Mouse (Mus musculus) midbrain, embryonic 16.5 days (tissue): ENCODE data around the gene Calhm3. TPM values are rescaled to one million over a fixed set of nuclear protein-coding genes. Genes with fewer than 3 reads are reported as not detected.
"Not testable (repeated sequence)": the region's sequence is repeated elsewhere in the genome, so short reads cannot be mapped to it uniquely, and the experiment has no call there.

ENCODE experiments used
- ATAC-seq: fragments of 200-750 bp; cut with Nextera tagmentation; 2 replicates; pipeline ENCODE4 v1.8.0; 2017; ENCODE audit warnings: moderate TSS enrichment
- H3K27ac ChIP-seq: fragments of 300-500 bp; sonication (generic); 2 replicates; pipeline ENCODE4 v1.5.1; 2014; ENCODE audit warnings: mild to moderate bottlenecking, low read length, mixed read lengths
- H3K27me3 ChIP-seq: fragments of 300-500 bp; sonication (generic); 2 replicates; pipeline ENCODE4 v1.6.1; 2014; ENCODE audit warnings: low read depth, low read length, mixed read lengths; ENCODE audit not compliant: control insufficient read depth, insufficient read depth
- H3K36me3 ChIP-seq: fragments of 300-500 bp; sonication (generic); 2 replicates; pipeline ENCODE4 v1.6.1; 2014; ENCODE audit warnings: mild to moderate bottlenecking, low read length, moderate library complexity, mixed read lengths; ENCODE audit not compliant: control insufficient read depth, insufficient read depth
- H3K4me1 ChIP-seq: fragments of 300-500 bp; sonication (generic); 2 replicates; pipeline ENCODE4 v1.6.1; 2014; ENCODE audit warnings: mild to moderate bottlenecking, low read length, mixed read lengths; ENCODE audit not compliant: control insufficient read depth, insufficient read depth
- H3K4me2 ChIP-seq: fragments of 300-500 bp; sonication (generic); 2 replicates; pipeline ENCODE4 v1.6.1; 2014; ENCODE audit warnings: mild to moderate bottlenecking, low read length, mixed read lengths
- H3K4me3 ChIP-seq: fragments of 300-500 bp; sonication (generic); 2 replicates; pipeline ENCODE4 v1.5.1; 2014; ENCODE audit warnings: low read depth, mild to moderate bottlenecking, low read length, moderate library complexity, mixed read lengths
- H3K9ac ChIP-seq: fragments of 300-500 bp; sonication (generic); 2 replicates; pipeline ENCODE4 v1.6.1; 2014; ENCODE audit warnings: low read depth, low read length, mixed read lengths
- H3K9me3 ChIP-seq: fragments of 300-500 bp; sonication (generic); replicated peaks from 2 replicates; pipeline ENCODE4 v1.6.1; 2014; ENCODE audit warnings: mild to moderate bottlenecking, low read length, mixed read lengths; ENCODE audit not compliant: control insufficient read depth, poor library complexity, severe bottlenecking
- WGBS: fragments of 180-500 bp; shearing (Covaris S2); extraction: QIAGEN DNeasy Blood & Tissue Kit; methylation state at CpG from one replicate; pipeline ENCODE4 v1.1.7; 2014; 5-methylcytosine and 5-hydroxymethylcytosine counted together
- polyA plus RNA-seq: library from polyadenylated mRNA; unstranded; fragments of >200 nt; fragmentation: Nextera tagmentation; extraction: Ambion mirVana; gene quantifications from 2 replicates; pipeline ENCODE4 v1.2.1, GENCODE M21; 2015

The Calhm3 gene
- polyA plus RNA-seq, 1 experiment from 2014 or later = not detected

DNA sequence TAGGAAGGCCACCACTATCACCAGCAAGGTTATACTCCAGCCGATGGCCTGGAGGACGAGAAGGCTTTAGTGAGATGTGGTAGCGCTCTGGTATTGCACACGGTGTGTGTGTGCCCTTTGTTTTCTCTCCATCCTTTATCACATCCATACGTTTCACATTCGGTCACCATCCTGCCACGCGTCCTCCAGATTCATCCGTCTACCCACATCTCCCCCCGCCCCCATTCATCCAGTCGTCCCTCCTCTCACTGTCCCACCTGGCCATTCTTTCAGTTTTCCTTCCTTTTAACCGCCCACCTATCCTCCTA lies 5.5 kb downstream of the Calhm3 start:
- peak overlapping the region; percentile 59 for H3K9ac ChIP-seq
- no peak overlapping the region for H3K27ac ChIP-seq
- ATAC-seq = no peak; the same call in 1 of the 2 replicates
- H3K36me3 ChIP-seq = no peaks in the 10 kb centered on the region
- peak overlapping the region; percentile 36 for H3K4me3 ChIP-seq
- no peaks in the 10 kb centered on the region for H3K4me1 ChIP-seq
- H3K9me3 ChIP-seq = no peaks in the 10 kb centered on the region
- no peaks in the 10 kb centered on the region for H3K27me3 ChIP-seq
- WGBS = 62% methylated on average over 12 of the region's 12 CpGs
- H3K4me2 ChIP-seq = peak overlapping the region; percentile 57

- H3K4me2 ChIP-seq = peak overlapping the region; percentile 57
- ATAC-seq = peak; percentile 70
- H3K4me1 ChIP-seq = no peaks in the 10 kb centered on the region
- WGBS = 26% methylated on average over 32 of the region's 32 CpGs
- no peak overlapping the region for H3K27ac ChIP-seq
- no peaks in the 10 kb centered on the region for H3K27me3 ChIP-seq
- H3K36me3 ChIP-seq = no peaks in the 10 kb centered on the region
- no peaks in the 10 kb centered on the region for H3K9me3 ChIP-seq
- H3K9ac ChIP-seq = peak overlapping the region; percentile 59
- H3K4me3 ChIP-seq = peak overlapping the region; percentile 36
Measured at GRCm38 (mm10) chr19:47151332-47152061, 6.1 kb downstream of the Calhm3 start.

- no peaks in the 10 kb centered on the region for H3K27me3 ChIP-seq
- H3K9ac ChIP-seq = no peak overlapping the region
- no peaks in the 10 kb centered on the region for H3K9me3 ChIP-seq
- no peaks in the 10 kb centered on the region for H3K4me1 ChIP-seq
- H3K36me3 ChIP-seq = no peaks in the 10 kb centered on the region
- H3K4me2 ChIP-seq = no peak overlapping the region
- 82% methylated on average over 3 of the region's 4 CpGs for WGBS
- no peak for ATAC-seq
- no peak overlapping the region for H3K4me3 ChIP-seq
- H3K27ac ChIP-seq = no peak overlapping the region
Measured at GRCm38 (mm10) chr19:47149854-47150253, 7.7 kb downstream of the Calhm3 start.

- Histone ChIP-seq H3K9me3 (no peaks in the 10 kb centered on the region), H3K27ac (no peak overlapping the region), H3K4me3 (no peak overlapping the region), H3K4me1 (no peaks in the 10 kb centered on the region), H3K27me3 (no peaks in the 10 kb centered on the region), H3K4me2 (no peak overlapping the region), H3K36me3 (no peaks in the 10 kb centered on the region), H3K9ac (no peak overlapping the region)
- 81% methylated on average over 5 of the region's 5 CpGs for WGBS
- ATAC-seq = no peak
Measured at GRCm38 (mm10) chr19:47148267-47148847, 9.2 kb downstream of the Calhm3 start.

GRCm38 (mm10) chr19:47144154-47144553 lies 13.4 kb downstream of the Calhm3 start, which contains the start of gene Calhm1:
TSS of gene Calhm1 (minus strand) at chr19:47144254.
- Histone ChIP-seq H3K4me1 (no peaks in the 10 kb centered on the region), H3K4me3 (no peak within 1 kb of the TSS), H3K9ac (no peak within 1 kb of the TSS), H3K4me2 (no peak within 1 kb of the TSS), H3K36me3 (no peaks in the 10 kb centered on the region), H3K27ac (no peak within 1 kb of the TSS), H3K27me3 (no peaks in the 10 kb centered on the region; the same call in 1 of the 2 replicates), H3K9me3 (no peaks in the 10 kb centered on the region)
- 92% methylated on average over 6 of the region's 6 CpGs for WGBS
- no peak for ATAC-seq

- Histone ChIP-seq H3K4me1 (peaks cover 6% of the 10 kb centered on the region; the same call in 1 of the 2 replicates), H3K36me3 (no peaks in the 10 kb centered on the region), H3K27ac (no peak overlapping the region), H3K4me3 (no peak overlapping the region), H3K4me2 (no peak overlapping the region), H3K9me3 (no peaks in the 10 kb centered on the region), H3K27me3 (no peaks in the 10 kb centered on the region; the same call in 1 of the 2 replicates), H3K9ac (no peak overlapping the region)
- ATAC-seq = no peak
- 77% methylated on average over 6 of the region's 6 CpGs for whole genome bisulfite sequencing
Measured at GRCm38 (mm10) chr19:47142438-47142837, 15.1 kb downstream of the Calhm3 start.

DNA sequence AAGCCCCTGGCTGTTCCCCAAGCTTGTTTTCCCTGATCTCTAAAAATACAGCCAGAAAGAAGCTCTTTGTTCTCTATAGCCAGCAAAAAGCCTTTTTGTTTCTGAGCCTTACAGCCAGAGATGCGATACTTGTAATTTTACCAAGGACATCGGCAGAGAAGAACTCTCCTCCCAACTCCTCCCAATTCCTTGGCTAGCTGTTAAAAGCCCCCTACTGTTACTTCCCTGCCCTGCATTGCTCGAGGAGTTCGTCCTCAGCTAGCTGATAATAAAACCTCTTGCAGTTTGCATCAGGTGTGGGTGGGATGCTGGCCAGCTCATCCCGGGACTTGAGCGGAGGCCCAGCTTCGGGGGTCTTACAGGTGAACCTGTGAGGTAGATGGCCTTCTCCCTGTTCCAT lies 18.0 kb downstream of the Calhm3 start:
- H3K9ac ChIP-seq, ATAC-seq, H3K4me3 ChIP-seq, H3K36me3 ChIP-seq, H3K9me3 ChIP-seq, H3K4me1 ChIP-seq, H3K27me3 ChIP-seq, H3K4me2 ChIP-seq, H3K27ac ChIP-seq: not testable (repeated sequence)
- WGBS = 45% methylated on average over 7 of the region's 7 CpGs

GRCm38 (mm10) chr19:47137771-47138421 lies 19.7 kb downstream of the Calhm3 start, which contains the start of gene Calhm2:
TSS of gene Calhm2 (minus strand) at chr19:47138294.
- no peaks in the 10 kb centered on the region for H3K36me3 ChIP-seq
- H3K9ac ChIP-seq = peak within 1 kb of the TSS; percentile 42
- peak within 1 kb of the TSS; percentile 25 for H3K4me3 ChIP-seq
- H3K4me1 ChIP-seq = peaks cover 6% of the 10 kb centered on the region; the same call in 1 of the 2 replicates
- no peaks in the 10 kb centered on the region for H3K9me3 ChIP-seq
- H3K4me2 ChIP-seq = peak within 1 kb of the TSS; percentile 54
- no peak within 1 kb of the TSS for H3K27ac ChIP-seq
- H3K27me3 ChIP-seq = no peaks in the 10 kb centered on the region; the same call in 1 of the 2 replicates
- WGBS = 8% methylated on average over 26 of the region's 28 CpGs
- peak; percentile 64 for ATAC-seq
